Mouse (Mus musculus): Measurements from ENCODE around the gene Cdc42bpb. TPM values are rescaled to one million over a fixed set of nuclear protein-coding genes. Genes with fewer than 3 reads are reported as not detected.

The Cdc42bpb gene
- polyA plus RNA-seq, 1 experiment from 2014 or later, result 37.7 TPM

DNA sequence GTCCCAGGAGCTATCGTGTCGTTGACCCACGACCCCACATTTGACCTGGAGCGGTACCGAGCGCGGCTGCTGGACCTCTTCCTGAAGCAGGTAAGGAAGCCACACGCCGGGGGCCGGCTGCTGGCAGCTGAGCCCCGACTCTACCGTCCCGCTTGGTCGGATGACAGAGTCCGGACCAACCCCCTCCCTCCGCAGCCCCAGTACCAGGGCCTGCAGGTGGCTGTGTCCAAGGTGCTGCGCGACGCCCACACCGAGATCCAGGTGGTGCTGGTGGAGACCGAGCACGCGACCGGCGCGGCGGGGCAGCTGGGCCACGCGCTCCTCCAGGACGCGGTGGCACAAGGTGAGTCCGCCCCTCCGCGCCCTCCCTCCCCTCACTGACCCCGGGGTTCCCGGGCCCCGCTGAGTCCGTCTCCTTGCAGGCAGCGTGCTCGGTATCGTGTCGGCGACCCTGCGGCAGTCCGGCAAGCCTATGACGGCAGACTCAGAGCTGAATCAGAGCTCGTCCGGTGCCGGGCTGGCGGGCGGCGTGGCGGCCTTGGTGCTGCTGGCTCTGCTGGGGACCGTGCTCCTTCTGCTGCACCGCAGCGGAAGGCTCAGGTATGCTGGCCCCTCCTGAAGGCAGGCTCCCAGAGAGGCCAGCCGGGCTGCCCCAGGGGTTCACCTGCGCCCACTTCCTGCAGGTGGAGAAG lies 102.2 kb downstream of the Cdc42bpb start:
- DNase-seq (ENCODE audit: low spot score), result no peak
- peak overlapping the region; percentile 57 for H3K9ac ChIP-seq (ENCODE audit: low read depth, low read length)

GRCm38 (mm10) chr12:111274447-111275149 lies 102.9 kb downstream of the Cdc42bpb start:
- WGBS, result 2% methylated on average over 31 of the region's 80 CpGs
- DNase-seq (ENCODE audit: low spot score), result no peak
- H3K9me3 ChIP-seq (ENCODE audit: control insufficient read depth, low read length), result peaks cover 11% of the 10 kb centered on the region; the same call in 1 of the 2 replicates

More for the DNA sequence above, 102.2 kb downstream of the Cdc42bpb start:
- Histone ChIP-seq H3K4me1 (ENCODE audit: control insufficient read depth, insufficient read depth, low read length) (peaks cover 13% of the 10 kb centered on the region), H3K27me3 (replicated peaks; ENCODE audit: control insufficient read depth, insufficient read depth, low read length) (peaks cover 71% of the 10 kb centered on the region), H3K9me3 (ENCODE audit: control insufficient read depth, low read length) (peaks cover 11% of the 10 kb centered on the region; the same call in 1 of the 2 replicates), H3K4me2 (ENCODE audit: low read depth, low read length) (peak overlapping the region; percentile 86), H3K4me3 (ENCODE audit: low read depth, low read length) (peak overlapping the region; percentile 47), H3K36me3 (ENCODE audit: control insufficient read depth, insufficient read depth, low read length) (no peaks in the 10 kb centered on the region), H3K27ac (replicated peaks; ENCODE audit: low read depth, low read length) (no peak overlapping the region)
- ATAC-seq (ENCODE audit: low read depth), result no peak
- 1% methylated on average over 23 of the region's 58 CpGs for WGBS

DNA sequence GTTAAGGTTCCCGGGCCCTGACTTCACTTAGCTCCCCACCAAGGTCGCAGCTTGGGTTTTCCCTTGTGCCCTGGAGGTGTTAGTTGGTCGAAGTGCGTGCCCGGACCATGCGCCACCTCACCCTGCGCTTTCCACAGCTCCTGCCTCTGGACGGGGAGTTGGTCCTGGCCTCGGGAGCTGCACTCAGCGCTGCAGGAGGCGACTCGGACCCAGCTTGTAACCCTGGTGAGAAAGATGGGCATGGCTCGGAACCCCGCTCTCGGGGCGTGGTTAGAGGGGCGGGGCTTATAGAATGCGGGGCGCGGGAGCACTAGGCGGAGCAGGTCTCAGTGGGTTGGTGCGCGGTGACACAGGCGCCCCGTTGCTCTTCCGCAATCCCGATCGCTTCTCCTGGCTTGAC lies 103.5 kb downstream of the Cdc42bpb start:
- Histone ChIP-seq H3K27me3 (replicated peaks; ENCODE audit: control insufficient read depth, insufficient read depth, low read length) (peaks cover 77% of the 10 kb centered on the region), H3K4me1 (ENCODE audit: control insufficient read depth, insufficient read depth, low read length) (peaks cover 13% of the 10 kb centered on the region), H3K36me3 (ENCODE audit: control insufficient read depth, insufficient read depth, low read length) (no peaks in the 10 kb centered on the region), H3K9me3 (ENCODE audit: control insufficient read depth, low read length) (peaks cover 7% of the 10 kb centered on the region; the same call in 1 of the 2 replicates), H3K4me3 (ENCODE audit: low read depth, low read length) (peak overlapping the region; percentile 47), H3K4me2 (ENCODE audit: low read depth, low read length) (peak overlapping the region; percentile 86), H3K9ac (ENCODE audit: low read depth, low read length) (peak overlapping the region; percentile 57), H3K27ac (replicated peaks; ENCODE audit: low read depth, low read length) (no peak overlapping the region)
- DNase-seq (ENCODE audit: low spot score), result no peak
- no peak for ATAC-seq (ENCODE audit: low read depth)
- 3% methylated on average over 22 of the region's 28 CpGs for whole genome bisulfite sequencing

More at GRCm38 (mm10) chr12:111274447-111275149, 102.9 kb downstream of the Cdc42bpb start:
- no peak overlapping the region for H3K27ac ChIP-seq (replicated peaks; ENCODE audit: low read depth, low read length)
- H3K4me1 ChIP-seq (ENCODE audit: control insufficient read depth, insufficient read depth, low read length), result peaks cover 13% of the 10 kb centered on the region
- H3K4me3 ChIP-seq (ENCODE audit: low read depth, low read length), result peak overlapping the region; percentile 47
- peak overlapping the region; percentile 86 for H3K4me2 ChIP-seq (ENCODE audit: low read depth, low read length)
- H3K36me3 ChIP-seq (ENCODE audit: control insufficient read depth, insufficient read depth, low read length), result no peaks in the 10 kb centered on the region
- H3K27me3 ChIP-seq (replicated peaks; ENCODE audit: control insufficient read depth, insufficient read depth, low read length), result peaks cover 77% of the 10 kb centered on the region
- ATAC-seq (ENCODE audit: low read depth), result no peak
- peak overlapping the region; percentile 57 for H3K9ac ChIP-seq (ENCODE audit: low read depth, low read length)

DNA sequence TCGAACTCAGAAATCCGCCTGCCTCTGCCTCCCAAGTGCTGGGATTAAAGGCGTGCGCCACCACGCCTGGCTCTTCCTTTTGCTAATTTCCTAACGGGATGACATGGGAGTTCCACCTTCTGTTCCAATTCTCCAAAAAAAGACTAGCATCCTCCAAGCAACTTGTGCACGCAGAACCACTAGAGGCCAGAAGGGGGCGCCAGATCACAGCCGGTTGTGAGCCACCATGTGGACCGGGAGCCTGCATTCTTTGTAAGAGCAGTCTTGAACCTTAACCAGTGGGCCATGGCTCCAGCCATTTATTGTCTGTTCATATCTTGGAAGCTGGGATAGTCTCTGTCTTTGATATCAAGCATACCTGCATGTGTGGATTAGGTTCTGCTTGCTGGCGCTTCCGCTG lies 105.1 kb downstream of the Cdc42bpb start:
- Histone ChIP-seq H3K9ac (ENCODE audit: low read depth, low read length) (no peak overlapping the region), H3K27me3 (replicated peaks; ENCODE audit: control insufficient read depth, insufficient read depth, low read length) (peaks cover 77% of the 10 kb centered on the region), H3K4me2 (ENCODE audit: low read depth, low read length) (no peak overlapping the region), H3K27ac (replicated peaks; ENCODE audit: low read depth, low read length) (no peak overlapping the region), H3K4me1 (ENCODE audit: control insufficient read depth, insufficient read depth, low read length) (peaks cover 13% of the 10 kb centered on the region), H3K4me3 (ENCODE audit: low read depth, low read length) (no peak overlapping the region), H3K9me3 (ENCODE audit: control insufficient read depth, low read length) (no peaks in the 10 kb centered on the region), H3K36me3 (ENCODE audit: control insufficient read depth, insufficient read depth, low read length) (no peaks in the 10 kb centered on the region)
- ATAC-seq (ENCODE audit: low read depth) (no peak), DNase-seq (ENCODE audit: low spot score) (peak; percentile 71)
- 19% methylated on average over 12 of the region's 12 CpGs for WGBS

DNA sequence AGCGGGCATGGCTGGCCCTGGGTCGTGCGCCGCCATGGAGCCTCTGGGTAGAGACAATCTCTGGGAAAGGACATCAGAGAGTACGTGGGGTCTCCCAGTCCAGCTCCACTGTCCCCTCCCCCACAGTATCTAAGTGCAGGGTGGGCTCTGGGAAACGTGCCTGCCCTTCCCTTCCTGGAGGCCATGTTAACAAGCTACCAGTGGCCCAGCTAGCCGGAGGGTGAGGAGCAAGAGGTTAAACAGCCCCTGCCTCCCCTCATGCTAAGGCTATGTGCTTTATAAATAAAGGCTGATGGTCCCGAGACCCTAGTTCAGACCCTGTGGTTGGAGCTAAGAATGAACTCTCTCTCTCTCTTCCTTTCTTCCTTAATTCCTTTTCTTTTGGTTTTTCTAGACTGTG lies 105.6 kb downstream of the Cdc42bpb start:
- Histone ChIP-seq H3K36me3 (ENCODE audit: control insufficient read depth, insufficient read depth, low read length) (no peaks in the 10 kb centered on the region), H3K4me2 (ENCODE audit: low read depth, low read length) (no peak overlapping the region), H3K27me3 (replicated peaks; ENCODE audit: control insufficient read depth, insufficient read depth, low read length) (peaks cover 73% of the 10 kb centered on the region), H3K4me3 (ENCODE audit: low read depth, low read length) (peak overlapping the region; percentile 23; the same call in 1 of the 2 replicates), H3K4me1 (ENCODE audit: control insufficient read depth, insufficient read depth, low read length) (peaks cover 13% of the 10 kb centered on the region), H3K27ac (replicated peaks; ENCODE audit: low read depth, low read length) (no peak overlapping the region), H3K9me3 (ENCODE audit: control insufficient read depth, low read length) (no peaks in the 10 kb centered on the region), H3K9ac (ENCODE audit: low read depth, low read length) (no peak overlapping the region)
- ATAC-seq (ENCODE audit: low read depth) (no peak), DNase-seq (ENCODE audit: low spot score) (no peak)
- WGBS, result 26% methylated on average over 3 of the region's 8 CpGs

GRCm38 (mm10) chr12:111271406-111271805 lies 106.1 kb downstream of the Cdc42bpb start:
- ATAC-seq (ENCODE audit: low read depth), result no peak
- Histone ChIP-seq H3K9me3 (ENCODE audit: control insufficient read depth, low read length) (no peaks in the 10 kb centered on the region), H3K9ac (ENCODE audit: low read depth, low read length) (0 out of 2 replicates have a peak overlapping the region, but pooled peaks have one; percentile 8), H3K4me1 (ENCODE audit: control insufficient read depth, insufficient read depth, low read length) (peaks cover 13% of the 10 kb centered on the region), H3K27ac (replicated peaks; ENCODE audit: low read depth, low read length) (no peak overlapping the region), H3K4me2 (ENCODE audit: low read depth, low read length) (peak overlapping the region; percentile 29), H3K4me3 (ENCODE audit: low read depth, low read length) (peak overlapping the region; percentile 23), H3K36me3 (ENCODE audit: control insufficient read depth, insufficient read depth, low read length) (no peaks in the 10 kb centered on the region), H3K27me3 (replicated peaks; ENCODE audit: control insufficient read depth, insufficient read depth, low read length) (peaks cover 67% of the 10 kb centered on the region)
- 11% methylated on average over 17 of the region's 28 CpGs for WGBS
- no peak for DNase-seq (ENCODE audit: low spot score)

DNA sequence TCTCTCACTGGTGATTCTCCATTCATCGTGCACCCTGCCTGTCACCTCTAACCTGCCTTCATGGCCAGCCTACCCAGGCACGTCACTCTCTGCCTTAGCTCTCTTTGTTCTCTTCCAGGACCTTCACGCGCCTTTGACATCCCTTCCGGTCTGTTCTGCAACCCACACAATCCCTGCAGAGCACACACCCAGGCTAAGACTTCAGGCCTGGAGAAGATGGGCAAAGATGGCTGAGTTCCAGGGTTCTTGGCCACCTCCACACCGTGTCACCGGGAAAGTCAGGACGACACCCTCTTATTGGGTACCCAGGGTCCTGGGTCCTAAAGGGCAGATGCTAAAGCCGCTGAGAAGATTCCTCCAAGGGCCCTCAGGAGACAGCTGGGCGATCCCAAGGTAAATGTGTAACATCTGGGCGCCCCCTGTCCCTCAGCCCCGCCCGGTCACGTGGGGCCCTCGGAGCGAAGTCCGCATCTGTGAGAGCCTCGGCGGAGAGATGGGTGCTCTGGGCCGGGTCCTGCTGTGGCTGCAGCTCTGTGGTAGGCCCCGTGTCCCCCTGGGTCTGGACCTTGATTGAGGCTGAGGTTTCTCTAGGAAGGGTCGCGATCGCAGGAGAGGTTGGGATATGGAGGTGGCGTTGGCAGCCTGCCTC lies 106.8 kb downstream of the Cdc42bpb start, which contains the start of gene Amn:
TSS of gene Amn (plus strand) at position 467 of the 649 bp plus-strand sequence.
- Histone ChIP-seq H3K4me1 (ENCODE audit: control insufficient read depth, insufficient read depth, low read length) (peaks cover 13% of the 10 kb centered on the region), H3K9ac (ENCODE audit: low read depth, low read length) (0 out of 2 replicates have a peak within 1 kb of the TSS, but pooled peaks have one; percentile 8), H3K36me3 (ENCODE audit: control insufficient read depth, insufficient read depth, low read length) (no peaks in the 10 kb centered on the region), H3K27ac (replicated peaks; ENCODE audit: low read depth, low read length) (no peak within 1 kb of the TSS), H3K4me2 (ENCODE audit: low read depth, low read length) (peak within 1 kb of the TSS; percentile 29), H3K4me3 (ENCODE audit: low read depth, low read length) (peak within 1 kb of the TSS; percentile 23), H3K9me3 (ENCODE audit: control insufficient read depth, low read length) (no peaks in the 10 kb centered on the region), H3K27me3 (replicated peaks; ENCODE audit: control insufficient read depth, insufficient read depth, low read length) (peaks cover 61% of the 10 kb centered on the region)
- ATAC-seq (ENCODE audit: low read depth) (no peak), DNase-seq (ENCODE audit: low spot score) (no peak)
- 35% methylated on average over 22 of the region's 25 CpGs for WGBS

DNA sequence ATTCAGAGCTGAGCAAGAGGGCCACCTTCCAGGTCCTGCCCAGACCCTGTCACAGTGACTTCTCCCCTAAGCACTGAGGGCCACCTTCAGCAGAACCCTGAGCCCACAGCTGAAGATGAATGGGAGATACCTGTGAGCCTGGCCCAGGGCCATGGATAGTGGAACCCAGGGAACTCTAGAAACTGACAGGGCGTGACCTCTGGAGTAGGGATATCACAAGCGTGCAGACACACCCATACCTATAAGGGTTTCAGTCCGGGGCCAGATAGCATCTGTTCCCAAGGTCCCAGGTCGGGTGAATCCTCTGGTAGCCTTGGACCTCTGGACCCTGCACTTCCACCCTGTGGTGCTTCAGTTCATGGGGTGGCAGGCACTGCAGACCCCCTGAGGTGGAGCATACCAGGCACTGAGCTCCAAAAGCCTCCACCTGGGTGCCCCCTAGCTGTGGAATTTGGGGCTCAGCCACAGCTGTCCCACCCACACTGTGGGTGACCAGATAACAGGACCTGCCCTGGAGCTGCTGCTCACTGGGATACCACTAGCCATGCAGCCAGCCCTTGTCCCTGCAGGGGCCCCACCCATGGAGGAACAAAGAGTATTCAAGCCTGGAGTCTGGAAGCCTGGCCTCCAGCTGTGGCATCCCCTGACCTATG lies 109.7 kb downstream of the Cdc42bpb start:
- Histone ChIP-seq H3K9me3 (ENCODE audit: control insufficient read depth, low read length) (no peaks in the 10 kb centered on the region), H3K36me3 (ENCODE audit: control insufficient read depth, insufficient read depth, low read length) (peaks cover 19% of the 10 kb centered on the region; the same call in 1 of the 2 replicates), H3K4me3 (ENCODE audit: low read depth, low read length) (no peak overlapping the region), H3K9ac (ENCODE audit: low read depth, low read length) (no peak overlapping the region), H3K4me1 (ENCODE audit: control insufficient read depth, insufficient read depth, low read length) (no peaks in the 10 kb centered on the region), H3K27ac (replicated peaks; ENCODE audit: low read depth, low read length) (no peak overlapping the region), H3K27me3 (replicated peaks; ENCODE audit: control insufficient read depth, insufficient read depth, low read length) (peaks cover 31% of the 10 kb centered on the region), H3K4me2 (ENCODE audit: low read depth, low read length) (no peak overlapping the region)
- ATAC-seq (ENCODE audit: low read depth) (no peak), DNase-seq (ENCODE audit: low spot score) (no peak)
- 61% methylated on average over 4 of the region's 4 CpGs for WGBS
